Mouse (Mus musculus): ENCODE results near the gene Prkn. TPM values are rescaled to one million over a fixed set of nuclear protein-coding genes. Genes with fewer than 3 reads are reported as not detected.
A peak's percentile ranks its signal among the peaks of the same experiment; 100 is the strongest.

Prkn gene
- total and polyA plus RNA-seq, 2 experiments: 2.5 to 8.9 TPM

DNA sequence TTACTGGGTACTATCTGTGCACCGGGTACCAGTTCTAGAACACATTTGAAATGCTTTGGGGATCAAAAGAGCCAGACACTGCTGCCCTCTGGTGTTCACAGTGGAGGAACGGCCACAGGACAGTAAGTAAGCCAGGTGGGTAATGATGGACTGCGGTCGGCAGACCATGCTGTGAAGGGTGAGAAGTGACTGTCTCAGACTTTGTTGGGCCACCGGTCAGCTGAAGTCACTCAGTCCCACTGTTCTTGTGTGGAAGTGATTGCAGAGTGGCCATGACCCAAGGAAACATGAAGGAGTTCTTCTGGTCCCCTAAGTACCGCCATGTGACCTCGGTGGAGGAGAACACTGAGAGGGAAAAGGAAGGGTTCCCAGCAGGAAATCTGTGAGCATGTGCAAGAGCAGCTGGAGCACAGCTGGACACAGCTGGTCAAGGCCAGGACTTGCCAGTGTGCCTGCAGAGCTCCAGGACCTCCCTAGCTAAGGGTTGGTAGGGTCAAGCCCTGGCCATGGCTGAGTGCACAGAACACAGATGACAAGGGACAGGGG, 1135.0 kb downstream of the Prkn start:
- no peak overlapping the region for H3K4me3 ChIP-seq (ENCODE audit: insufficient read depth, low read depth, low read length)
- H3K9ac ChIP-seq (ENCODE audit: low read depth, low read length): no peak overlapping the region
- no peaks in the 10 kb centered on the region for H3K36me3 ChIP-seq (ENCODE audit: control insufficient read depth, insufficient read depth, low read length)
- TF ChIP-seq CTCF (IDR thresholded peaks at IDR 0.05; ENCODE audit: low read depth, low read length): peak; percentile 54
- TF ChIP-seq POLR2A (IDR thresholded peaks at IDR 0.05; ENCODE audit: extremely low read depth, insufficient read depth, low read length): no peak
- WGBS: 24% methylated on average over 7 of the region's 7 CpGs
- peaks cover 3% of the 10 kb centered on the region; the same call in 1 of the 2 replicates for H3K27me3 ChIP-seq (ENCODE audit: control insufficient read depth, insufficient read depth, low read length)
- H3K27ac ChIP-seq (replicated peaks; ENCODE audit: insufficient read depth, low read depth, low read length): no peak overlapping the region
- no peaks in the 10 kb centered on the region for H3K4me1 ChIP-seq (ENCODE audit: control insufficient read depth, insufficient read depth, low read length)
- DNase-seq (ENCODE audit: extremely low read depth, low read depth, low spot score): peak; percentile 19
- H3K79me2 ChIP-seq (ENCODE audit: control insufficient read depth, insufficient read depth, low read length): no peaks in the 10 kb centered on the region

- no peaks in the 10 kb centered on the region for H3K4me1 ChIP-seq (ENCODE audit: control insufficient read depth, insufficient read depth, low read length)
- TF ChIP-seq CTCF (IDR thresholded peaks at IDR 0.05; ENCODE audit: low read depth, low read length) (no peak), POLR2A (IDR thresholded peaks at IDR 0.05; ENCODE audit: extremely low read depth, insufficient read depth, low read length) (no peak)
- DNase-seq (ENCODE audit: extremely low read depth, low read depth, low spot score): no peak
These were observed 1138.2 kb downstream of the Prkn start for GRCm38 (mm10) chr17:11978260-11978821.

DNA sequence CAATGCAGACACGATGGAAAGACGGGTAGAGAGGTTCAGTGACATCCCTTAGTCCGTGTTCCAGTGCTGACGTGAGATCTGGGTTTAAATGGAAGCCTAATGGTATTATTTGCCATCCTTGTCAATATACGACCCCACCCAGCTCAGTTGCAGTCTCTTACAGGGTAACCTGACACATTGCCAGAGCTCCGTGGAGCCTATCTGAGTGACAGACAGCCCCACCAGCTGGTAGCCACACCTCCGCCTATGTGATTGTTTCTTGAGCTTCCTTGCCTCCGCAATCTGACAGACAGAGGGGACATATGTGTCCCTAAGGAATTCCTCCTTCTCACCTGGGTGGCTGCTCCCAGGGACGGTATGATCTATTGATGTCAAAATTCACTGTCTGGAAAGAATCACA, 1141.5 kb downstream of the Prkn start:
- H3K9ac ChIP-seq (ENCODE audit: low read depth, low read length): no peak overlapping the region
- no peaks in the 10 kb centered on the region for H3K27me3 ChIP-seq (ENCODE audit: control insufficient read depth, insufficient read depth, low read length)
- H3K36me3 ChIP-seq (ENCODE audit: control insufficient read depth, insufficient read depth, low read length): no peaks in the 10 kb centered on the region
- WGBS: 74% methylated on average over 9 of the region's 9 CpGs
- H3K79me2 ChIP-seq (ENCODE audit: control insufficient read depth, insufficient read depth, low read length): no peaks in the 10 kb centered on the region
- no peak for TF ChIP-seq POLR2A (IDR thresholded peaks at IDR 0.05; ENCODE audit: extremely low read depth, insufficient read depth, low read length)
- TF ChIP-seq CTCF (IDR thresholded peaks at IDR 0.05; ENCODE audit: low read depth, low read length): no peak
- no peaks in the 10 kb centered on the region for H3K4me1 ChIP-seq (ENCODE audit: control insufficient read depth, insufficient read depth, low read length)
- no peak overlapping the region for H3K4me3 ChIP-seq (ENCODE audit: insufficient read depth, low read depth, low read length)
- no peak for DNase-seq (ENCODE audit: extremely low read depth, low read depth, low spot score)
- no peak overlapping the region for H3K27ac ChIP-seq (replicated peaks; ENCODE audit: insufficient read depth, low read depth, low read length)

More at GRCm38 (mm10) chr17:11978260-11978821, 1138.2 kb downstream of the Prkn start:
- H3K79me2 ChIP-seq (ENCODE audit: control insufficient read depth, insufficient read depth, low read length): no peaks in the 10 kb centered on the region
- no peak overlapping the region for H3K4me3 ChIP-seq (ENCODE audit: insufficient read depth, low read depth, low read length)
- H3K27ac ChIP-seq (replicated peaks; ENCODE audit: insufficient read depth, low read depth, low read length): no peak overlapping the region
- H3K9ac ChIP-seq (ENCODE audit: low read depth, low read length): no peak overlapping the region
- H3K27me3 ChIP-seq (ENCODE audit: control insufficient read depth, insufficient read depth, low read length): peaks cover 3% of the 10 kb centered on the region; the same call in 1 of the 2 replicates
- no peaks in the 10 kb centered on the region for H3K36me3 ChIP-seq (ENCODE audit: control insufficient read depth, insufficient read depth, low read length)
- 62% methylated on average over 17 of the region's 17 CpGs for WGBS

- no peak for DNase-seq (ENCODE audit: extremely low read depth, low read depth, low spot score)
- H3K4me3 ChIP-seq (ENCODE audit: insufficient read depth, low read depth, low read length): no peak overlapping the region
- WGBS: 68% methylated on average over 14 of the region's 14 CpGs
- H3K9ac ChIP-seq (ENCODE audit: low read depth, low read length): no peak overlapping the region
- no peaks in the 10 kb centered on the region for H3K79me2 ChIP-seq (ENCODE audit: control insufficient read depth, insufficient read depth, low read length)
- no peaks in the 10 kb centered on the region for H3K4me1 ChIP-seq (ENCODE audit: control insufficient read depth, insufficient read depth, low read length)
- H3K27ac ChIP-seq (replicated peaks; ENCODE audit: insufficient read depth, low read depth, low read length): no peak overlapping the region
- TF ChIP-seq CTCF (IDR thresholded peaks at IDR 0.05; ENCODE audit: low read depth, low read length): no peak
- TF ChIP-seq POLR2A (IDR thresholded peaks at IDR 0.05; ENCODE audit: extremely low read depth, insufficient read depth, low read length): no peak
- H3K27me3 ChIP-seq (ENCODE audit: control insufficient read depth, insufficient read depth, low read length): no peaks in the 10 kb centered on the region
- no peaks in the 10 kb centered on the region for H3K36me3 ChIP-seq (ENCODE audit: control insufficient read depth, insufficient read depth, low read length)
These were observed 1148.1 kb downstream of the Prkn start for GRCm38 (mm10) chr17:11988110-11988837.

DNA sequence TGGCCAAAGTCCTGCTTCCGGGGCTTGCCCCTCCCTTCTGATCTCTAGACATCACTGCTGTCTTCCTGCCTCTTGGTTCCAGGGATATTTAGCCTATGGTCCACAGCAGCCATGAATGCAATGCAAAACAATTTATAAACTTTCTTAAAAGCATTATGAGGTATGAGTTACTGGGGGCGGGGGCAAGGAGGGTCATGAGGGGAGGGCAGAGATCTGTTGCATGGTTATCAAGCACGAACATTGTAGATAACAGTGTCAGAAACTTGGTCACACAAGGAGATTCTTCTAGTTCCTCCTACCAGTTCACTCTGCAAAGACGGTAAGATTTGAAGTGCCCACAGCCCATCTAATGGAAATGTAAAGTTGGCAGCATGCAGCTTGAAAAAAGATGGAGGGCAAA, 1149.1 kb downstream of the Prkn start:
- no peak for DNase-seq (ENCODE audit: extremely low read depth, low read depth, low spot score)
- Histone ChIP-seq H3K4me3 (ENCODE audit: insufficient read depth, low read depth, low read length) (no peak overlapping the region), H3K4me1 (ENCODE audit: control insufficient read depth, insufficient read depth, low read length) (no peaks in the 10 kb centered on the region), H3K27me3 (ENCODE audit: control insufficient read depth, insufficient read depth, low read length) (no peaks in the 10 kb centered on the region), H3K27ac (replicated peaks; ENCODE audit: insufficient read depth, low read depth, low read length) (no peak overlapping the region), H3K36me3 (ENCODE audit: control insufficient read depth, insufficient read depth, low read length) (no peaks in the 10 kb centered on the region), H3K9ac (ENCODE audit: low read depth, low read length) (no peak overlapping the region), H3K79me2 (ENCODE audit: control insufficient read depth, insufficient read depth, low read length) (no peaks in the 10 kb centered on the region)
- WGBS: 76% methylated on average over 4 of the region's 4 CpGs
- TF ChIP-seq CTCF (IDR thresholded peaks at IDR 0.05; ENCODE audit: low read depth, low read length): no peak
- no peak for TF ChIP-seq POLR2A (IDR thresholded peaks at IDR 0.05; ENCODE audit: extremely low read depth, insufficient read depth, low read length)

All from liver, adult 2 months (tissue).